Mouse (Mus musculus) hindbrain, embryonic 16.5 days (tissue): ENCODE data around the gene Rnf141. TPM values are rescaled to one million over a fixed set of nuclear protein-coding genes. Genes with fewer than 3 reads are reported as not detected.

Experiments used
- ATAC-seq: fragments of 200-750 bp; cut with Nextera tagmentation; 2 replicates; pipeline ENCODE4 v1.8.0; 2017; ENCODE audit warnings: moderate TSS enrichment, moderate library complexity
- H3K27ac ChIP-seq: fragments of 300-500 bp; sonication (generic); 2 replicates; pipeline ENCODE4 v1.5.1; 2014; ENCODE audit warnings: low read depth, mild to moderate bottlenecking, control low read depth, low read length, moderate library complexity
- H3K27me3 ChIP-seq: fragments of 300-500 bp; sonication (generic); replicated peaks from 2 replicates; pipeline ENCODE4 v1.6.1; 2014; ENCODE audit warnings: low read length; ENCODE audit not compliant: control insufficient read depth, insufficient read depth
- H3K36me3 ChIP-seq: fragments of 300-500 bp; sonication (generic); 2 replicates; pipeline ENCODE4 v1.6.1; 2014; ENCODE audit warnings: mild to moderate bottlenecking, low read length, moderate library complexity, mixed read lengths; ENCODE audit not compliant: control insufficient read depth, insufficient read depth
- H3K4me1 ChIP-seq: fragments of 300-500 bp; sonication (generic); 2 replicates; pipeline ENCODE4 v1.6.1; 2014; ENCODE audit warnings: low read depth, low read length; ENCODE audit not compliant: control insufficient read depth, insufficient read depth
- H3K4me2 ChIP-seq: fragments of 300-500 bp; sonication (generic); 2 replicates; pipeline ENCODE4 v1.6.1; 2014; ENCODE audit warnings: mild to moderate bottlenecking, low read length, control low read depth, moderate library complexity
- H3K4me3 ChIP-seq: fragments of 300-500 bp; sonication (generic); 2 replicates; pipeline ENCODE4 v1.5.1; 2014; ENCODE audit warnings: mild to moderate bottlenecking, low read length, control low read depth, moderate library complexity
- H3K9ac ChIP-seq: fragments of 300-500 bp; sonication (generic); 2 replicates; pipeline ENCODE4 v1.6.1; 2014; ENCODE audit warnings: low read depth, mild to moderate bottlenecking, control low read depth, low read length, moderate library complexity
- H3K9me3 ChIP-seq: fragments of 300-500 bp; sonication (generic); 2 replicates; pipeline ENCODE4 v1.6.1; 2014; ENCODE audit warnings: mild to moderate bottlenecking, low read length, moderate library complexity; ENCODE audit not compliant: control insufficient read depth
- WGBS: fragments of 180-500 bp; shearing (Covaris S2); extraction: QIAGEN DNeasy Blood & Tissue Kit; methylation state at CpG from one replicate; pipeline ENCODE4 v1.1.7; 2014; 5-methylcytosine and 5-hydroxymethylcytosine counted together
- polyA plus RNA-seq: library from polyadenylated mRNA; unstranded; fragments of >200 nt; fragmentation: Nextera tagmentation; extraction: Ambion mirVana; gene quantifications from 2 replicates; pipeline ENCODE4 v1.2.1, GENCODE M21; 2015

The Rnf141 gene
- polyA plus RNA-seq = 39.6 and 48.9 TPM in 2 replicates

DNA sequence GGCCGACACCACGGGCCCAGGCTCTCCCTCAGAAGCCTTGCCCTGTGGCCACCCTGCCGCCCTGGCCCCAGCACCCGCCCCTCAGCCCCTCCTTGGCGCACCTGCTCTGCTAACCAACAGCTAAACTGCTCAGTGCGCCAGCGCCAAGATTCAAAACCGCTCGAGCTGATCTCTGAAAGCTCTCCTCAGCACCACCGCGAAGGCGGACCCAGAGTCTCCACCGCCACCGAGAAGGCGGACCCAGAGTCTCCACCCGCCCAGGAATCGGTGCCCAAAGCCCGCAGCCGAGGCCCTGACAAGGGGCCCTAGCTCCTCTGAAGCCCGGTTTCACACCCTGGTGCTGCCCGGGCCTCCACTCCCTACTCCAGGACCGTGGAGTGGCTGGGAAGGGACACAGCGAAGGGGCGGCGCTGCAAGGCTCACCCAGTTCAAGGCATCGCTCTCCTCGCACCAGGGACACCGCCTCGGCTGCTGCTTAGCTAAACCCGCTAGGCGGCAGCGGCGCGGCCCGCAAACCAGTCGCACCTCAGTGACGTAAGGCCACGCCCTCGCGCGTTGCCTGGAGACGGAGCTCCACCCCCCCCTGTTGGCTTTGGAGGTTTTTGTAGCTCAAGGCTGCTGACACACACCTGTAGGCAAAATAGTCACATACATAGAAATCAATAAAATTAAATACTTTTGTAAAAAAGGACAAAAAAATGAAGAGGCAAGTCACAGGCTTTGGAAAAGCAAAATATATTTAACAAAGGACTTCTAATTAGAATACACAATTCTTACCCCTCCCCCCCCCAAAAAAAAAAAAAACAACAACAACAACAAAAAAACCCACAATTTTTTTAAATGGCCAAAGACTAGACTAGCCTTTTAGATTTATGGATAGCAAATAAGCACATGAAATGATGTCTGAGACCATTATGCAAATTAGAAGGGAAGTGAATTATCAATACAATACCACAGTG is at the start of gene Rnf141:
Gene Rnf141 (minus strand): TSS at position 542 of the 959 bp plus-strand sequence.
- H3K4me1 ChIP-seq = peaks cover 2% of the 10 kb centered on the region; the same call in 1 of the 2 replicates
- H3K9ac ChIP-seq = peak within 1 kb of the TSS; percentile 95
- H3K27ac ChIP-seq = peak within 1 kb of the TSS; percentile 93
- WGBS = under 1% methylated on average over 42 of the region's 42 CpGs
- H3K36me3 ChIP-seq = no peaks in the 10 kb centered on the region
- no peaks in the 10 kb centered on the region for H3K9me3 ChIP-seq
- no peaks in the 10 kb centered on the region for H3K27me3 ChIP-seq
- H3K4me3 ChIP-seq = peak within 1 kb of the TSS; percentile 94
- peak; percentile 97 for ATAC-seq
- peak within 1 kb of the TSS; percentile 82 for H3K4me2 ChIP-seq

DNA sequence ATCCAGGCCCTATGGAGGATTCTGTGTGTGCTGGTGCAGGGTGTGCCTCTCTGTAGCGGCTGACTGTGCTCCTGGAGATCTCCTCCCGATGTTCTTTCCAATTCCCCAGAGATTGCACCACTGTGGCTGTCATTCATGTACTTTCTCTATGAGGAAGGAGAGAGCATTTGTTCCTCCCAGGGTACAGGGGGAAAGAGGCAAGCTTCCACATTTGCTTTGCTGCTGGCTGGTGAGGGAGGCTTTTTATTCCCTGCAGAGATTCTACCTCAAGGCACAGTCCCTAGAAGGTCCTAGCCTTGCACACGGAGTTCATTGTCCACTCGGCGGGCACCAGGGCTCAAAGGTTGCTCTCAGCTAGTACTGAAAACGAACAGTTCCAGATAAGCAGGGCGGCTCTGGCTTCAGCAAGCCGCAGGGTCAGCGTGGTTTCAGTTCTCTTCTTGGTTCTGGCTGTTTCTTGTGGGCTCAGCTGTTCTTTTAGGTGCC is 47.3 kb upstream of the Rnf141 start:
- ATAC-seq = no peak
- Histone ChIP-seq H3K4me1 (no peaks in the 10 kb centered on the region), H3K4me2 (no peak overlapping the region), H3K9ac (no peak overlapping the region), H3K27me3 (no peaks in the 10 kb centered on the region), H3K27ac (no peak overlapping the region), H3K36me3 (no peaks in the 10 kb centered on the region), H3K4me3 (no peak overlapping the region), H3K9me3 (no peaks in the 10 kb centered on the region)
- WGBS = 80% methylated on average over 9 of the region's 9 CpGs

DNA sequence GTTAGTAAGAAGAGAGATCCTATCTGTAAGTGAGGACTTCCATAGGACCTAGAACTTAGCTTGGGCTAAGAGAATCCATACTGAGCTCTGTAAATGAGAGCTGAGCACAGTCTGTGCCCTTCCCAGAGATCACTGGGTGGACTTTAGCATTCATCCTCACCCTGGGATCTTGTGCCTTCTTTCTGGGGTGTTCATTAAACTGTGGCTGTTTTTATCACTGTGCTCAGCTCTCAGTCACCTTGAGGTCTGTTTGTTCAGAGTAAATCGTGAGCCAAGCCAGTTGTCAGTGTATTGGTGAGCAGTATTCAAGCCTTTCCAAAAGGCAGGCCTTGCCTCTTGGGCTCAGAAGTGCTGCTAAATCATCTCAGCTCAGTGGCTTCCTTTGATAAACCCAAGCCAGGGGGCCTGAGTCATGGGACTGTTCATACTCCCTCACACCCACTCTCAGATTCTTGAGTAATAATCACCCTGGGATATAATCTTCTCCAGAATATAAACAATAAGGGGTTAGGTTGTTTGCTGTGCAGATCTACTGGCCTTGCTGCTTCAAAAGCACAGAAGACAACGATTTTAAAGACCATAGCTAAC is 37.6 kb upstream of the Rnf141 start:
- no peak overlapping the region for H3K4me2 ChIP-seq
- no peak overlapping the region for H3K9ac ChIP-seq
- no peaks in the 10 kb centered on the region for H3K9me3 ChIP-seq
- H3K4me3 ChIP-seq = no peak overlapping the region
- H3K27ac ChIP-seq = no peak overlapping the region
- H3K4me1 ChIP-seq = no peaks in the 10 kb centered on the region
- no peaks in the 10 kb centered on the region for H3K36me3 ChIP-seq
- no peaks in the 10 kb centered on the region for H3K27me3 ChIP-seq
- 86% methylated on average over 2 of the region's 2 CpGs for WGBS
- no peak for ATAC-seq

DNA sequence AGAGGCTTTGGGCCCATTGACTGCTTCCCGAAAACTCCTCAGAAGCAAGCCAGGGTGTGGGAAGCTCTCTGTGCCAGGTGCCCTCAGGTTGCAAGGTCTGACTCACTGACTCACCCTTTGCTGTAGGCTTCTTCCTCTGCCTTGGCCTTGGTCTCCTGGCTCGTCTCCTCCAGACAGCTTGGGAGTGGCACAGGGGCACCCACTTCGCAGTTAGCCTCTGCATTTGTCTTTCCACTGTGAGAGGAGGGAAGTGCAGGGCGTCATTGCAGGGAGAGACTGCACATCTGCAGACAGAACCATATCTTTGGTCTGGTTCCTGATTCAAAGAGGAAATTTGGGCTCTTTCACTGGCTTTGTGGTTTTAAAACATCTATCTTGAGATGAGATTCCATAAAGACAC is 33.8 kb upstream of the Rnf141 start:
- no peaks in the 10 kb centered on the region for H3K27me3 ChIP-seq
- no peak overlapping the region for H3K9ac ChIP-seq
- H3K4me3 ChIP-seq = no peak overlapping the region
- H3K4me2 ChIP-seq = no peak overlapping the region
- H3K4me1 ChIP-seq = no peaks in the 10 kb centered on the region
- H3K27ac ChIP-seq = no peak overlapping the region
- no peaks in the 10 kb centered on the region for H3K36me3 ChIP-seq
- no peaks in the 10 kb centered on the region for H3K9me3 ChIP-seq
- ATAC-seq = no peak
- WGBS = 91% methylated on average over 4 of the region's 4 CpGs

DNA sequence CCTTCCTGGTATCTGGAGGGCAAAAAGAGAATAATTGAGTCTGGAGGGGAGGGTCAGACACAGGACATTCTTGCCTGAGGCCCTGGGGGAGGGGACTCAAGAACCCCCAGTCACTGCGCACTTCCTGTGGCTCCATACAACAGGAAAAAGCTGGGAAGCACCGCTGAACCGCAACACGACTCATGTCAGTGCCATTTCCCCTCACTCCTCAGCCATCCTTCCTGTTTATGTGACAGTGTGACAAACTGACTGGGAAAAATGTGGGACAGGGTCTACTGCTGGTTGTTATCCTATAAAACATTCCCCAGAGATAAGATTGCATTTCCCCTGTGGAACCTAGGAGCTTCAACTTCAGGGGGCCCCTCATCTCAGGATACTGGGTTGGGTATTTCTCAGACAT is 32.7 kb upstream of the Rnf141 start:
- Histone ChIP-seq H3K27ac (no peak overlapping the region), H3K9me3 (no peaks in the 10 kb centered on the region), H3K9ac (no peak overlapping the region), H3K4me2 (no peak overlapping the region), H3K27me3 (no peaks in the 10 kb centered on the region), H3K4me3 (no peak overlapping the region), H3K4me1 (no peaks in the 10 kb centered on the region), H3K36me3 (no peaks in the 10 kb centered on the region)
- ATAC-seq = no peak
- WGBS = 94% methylated on average over 4 of the region's 4 CpGs

DNA sequence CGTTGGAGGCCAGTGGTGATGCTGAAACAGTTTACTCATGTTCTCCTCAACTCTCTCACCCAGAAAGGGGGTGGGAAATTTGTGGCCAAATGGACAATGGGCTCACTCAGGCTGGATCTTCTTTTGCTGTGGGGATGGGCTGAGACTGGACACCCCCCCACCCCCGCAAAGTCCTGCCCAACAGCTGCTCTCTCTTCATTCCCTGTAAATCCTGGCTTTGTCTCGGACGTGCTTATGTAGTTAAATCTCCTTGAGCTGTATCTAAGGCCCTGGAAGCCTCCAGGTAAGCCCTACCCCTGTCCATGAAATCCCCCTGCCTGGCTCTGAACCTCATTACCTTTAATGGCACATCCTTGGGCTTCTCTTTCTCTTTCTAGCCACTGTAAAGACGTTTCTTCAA is 24.6 kb upstream of the Rnf141 start:
- no peaks in the 10 kb centered on the region for H3K4me1 ChIP-seq
- ATAC-seq = no peak
- no peaks in the 10 kb centered on the region for H3K36me3 ChIP-seq
- no peak overlapping the region for H3K4me2 ChIP-seq
- H3K27me3 ChIP-seq = no peaks in the 10 kb centered on the region
- no peak overlapping the region for H3K4me3 ChIP-seq
- H3K9me3 ChIP-seq = no peaks in the 10 kb centered on the region
- 82% methylated on average over 5 of the region's 5 CpGs for WGBS
- no peak overlapping the region for H3K27ac ChIP-seq
- H3K9ac ChIP-seq = no peak overlapping the region

DNA sequence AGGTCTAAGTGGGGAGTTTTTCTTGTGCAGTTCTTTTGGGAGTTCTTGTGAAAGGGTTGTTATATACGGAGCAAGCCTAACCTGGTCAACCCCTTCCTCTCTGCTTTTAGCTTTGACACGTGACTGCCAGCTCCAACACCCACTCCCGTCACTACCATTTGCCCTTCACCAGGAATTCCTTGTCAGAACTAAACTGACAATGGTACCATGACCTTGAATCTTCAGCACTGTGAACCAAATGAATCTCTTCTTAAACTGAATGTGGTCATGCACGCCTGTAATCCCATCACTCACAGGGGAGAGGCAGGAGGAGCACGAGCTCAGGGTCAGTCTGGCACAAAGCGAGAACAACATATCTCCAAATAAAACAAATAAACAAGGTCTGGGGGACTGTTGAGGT is 22.9 kb upstream of the Rnf141 start:
- H3K27ac ChIP-seq = no peak overlapping the region
- 83% methylated on average over 6 of the region's 6 CpGs for WGBS
- no peak overlapping the region for H3K4me2 ChIP-seq
- H3K4me3 ChIP-seq = no peak overlapping the region
- H3K36me3 ChIP-seq = no peaks in the 10 kb centered on the region
- no peak overlapping the region for H3K9ac ChIP-seq
- no peak for ATAC-seq
- no peaks in the 10 kb centered on the region for H3K9me3 ChIP-seq
- H3K27me3 ChIP-seq = no peaks in the 10 kb centered on the region
- H3K4me1 ChIP-seq = no peaks in the 10 kb centered on the region

DNA sequence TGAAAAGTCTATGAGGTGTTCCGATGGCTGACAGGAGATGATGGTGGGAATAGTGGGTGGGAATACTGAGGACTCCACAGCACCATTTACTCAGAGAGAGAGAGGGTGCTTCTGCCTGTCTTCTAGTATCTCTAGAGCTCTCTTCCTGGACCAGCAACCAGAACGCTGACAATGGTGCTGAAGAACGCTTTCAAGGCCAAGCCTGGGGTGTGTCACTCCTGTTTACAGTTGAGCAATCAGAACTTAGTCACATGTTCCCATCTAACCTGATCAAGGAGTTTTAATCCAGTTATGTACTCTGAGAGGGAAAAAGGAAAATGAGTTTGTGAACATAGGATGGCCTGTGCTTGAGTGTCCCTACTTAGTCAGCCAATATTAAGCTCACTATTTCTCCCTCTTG is 21.8 kb upstream of the Rnf141 start:
- Histone ChIP-seq H3K36me3 (no peaks in the 10 kb centered on the region), H3K27ac (no peak overlapping the region), H3K27me3 (no peaks in the 10 kb centered on the region), H3K4me1 (no peaks in the 10 kb centered on the region), H3K4me3 (no peak overlapping the region), H3K9me3 (no peaks in the 10 kb centered on the region), H3K4me2 (no peak overlapping the region), H3K9ac (no peak overlapping the region)
- no peak for ATAC-seq
- 93% methylated on average over 3 of the region's 3 CpGs for WGBS

DNA sequence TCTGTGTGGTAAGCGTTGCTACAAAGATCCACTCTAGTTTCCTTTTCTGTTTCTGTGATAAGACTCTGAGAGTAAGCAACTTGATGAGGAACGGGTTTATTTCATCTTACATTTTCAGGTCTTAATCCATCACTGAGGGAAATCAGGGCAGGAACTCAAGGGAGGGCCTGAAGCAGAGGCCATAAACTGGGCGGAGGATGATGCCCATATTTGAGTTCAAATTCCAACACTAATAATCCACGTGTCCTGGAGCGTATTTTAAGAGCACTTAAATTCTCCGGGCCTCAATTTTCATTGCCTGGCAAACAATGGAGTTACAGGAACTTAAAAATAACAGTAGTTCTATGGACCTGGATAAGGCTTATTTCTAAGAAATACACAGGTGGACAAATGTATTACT is 21.3 kb upstream of the Rnf141 start:
- no peak for ATAC-seq
- H3K4me1 ChIP-seq = no peaks in the 10 kb centered on the region
- H3K4me3 ChIP-seq = no peak overlapping the region
- H3K4me2 ChIP-seq = no peak overlapping the region
- 89% methylated on average over 6 of the region's 6 CpGs for WGBS
- no peaks in the 10 kb centered on the region for H3K36me3 ChIP-seq
- no peaks in the 10 kb centered on the region for H3K27me3 ChIP-seq
- no peaks in the 10 kb centered on the region for H3K9me3 ChIP-seq
- H3K27ac ChIP-seq = no peak overlapping the region
- H3K9ac ChIP-seq = no peak overlapping the region
